Mouse (Mus musculus): ENCODE data around the gene Slc25a13.
A peak's percentile ranks its signal among the peaks of the same experiment; 100 is the strongest.

Slc25a13 gene

GRCm38 (mm10) chr6:6162993-6163623, 53.9 kb downstream of the Slc25a13 start:
- no peak for DNase-seq

- DNase-seq: no peak
Measured at GRCm38 (mm10) chr6:6162146-6162545, 54.8 kb downstream of the Slc25a13 start.

GRCm38 (mm10) chr6:6160645-6161426, 56.1 kb downstream of the Slc25a13 start:
- no peak for DNase-seq

- DNase-seq: no peak
Measured at GRCm38 (mm10) chr6:6159221-6159859, 57.6 kb downstream of the Slc25a13 start.

- no peak for DNase-seq
Measured at GRCm38 (mm10) chr6:6153426-6153825, 63.5 kb downstream of the Slc25a13 start.

GRCm38 (mm10) chr6:6150811-6151210, 66.2 kb downstream of the Slc25a13 start:
- no peak for DNase-seq

GRCm38 (mm10) chr6:6149751-6150150, 67.2 kb downstream of the Slc25a13 start:
- DNase-seq: peak in 1 of 2 experiments; percentile 32

GRCm38 (mm10) chr6:6149329-6149728, 67.6 kb downstream of the Slc25a13 start:
- no peak for DNase-seq

GRCm38 (mm10) chr6:6145412-6145811, 71.6 kb downstream of the Slc25a13 start:
- no peak for DNase-seq

GRCm38 (mm10) chr6:6143525-6143924, 73.4 kb downstream of the Slc25a13 start:
- peak; percentile 43 to 57 for DNase-seq

GRCm38 (mm10) chr6:6140370-6140769, 76.6 kb downstream of the Slc25a13 start:
- DNase-seq: no peak

GRCm38 (mm10) chr6:6139061-6139460, 77.9 kb downstream of the Slc25a13 start:
- no peak for DNase-seq

- DNase-seq: no peak
Measured at GRCm38 (mm10) chr6:6136812-6137211, 80.2 kb downstream of the Slc25a13 start.

- DNase-seq: peak in 1 of 2 experiments; percentile 12
Measured at GRCm38 (mm10) chr6:6134935-6135334, 82.0 kb downstream of the Slc25a13 start.

GRCm38 (mm10) chr6:6133556-6134050, 83.4 kb downstream of the Slc25a13 start:
- no peak for DNase-seq

- no peak for DNase-seq
Measured at GRCm38 (mm10) chr6:6132047-6132446, 84.9 kb downstream of the Slc25a13 start.

GRCm38 (mm10) chr6:6125620-6126019, 91.4 kb downstream of the Slc25a13 start:
- DNase-seq: no peak

GRCm38 (mm10) chr6:6121904-6122303, 95.1 kb downstream of the Slc25a13 start:
- no peak for DNase-seq

GRCm38 (mm10) chr6:6120841-6121240, 96.1 kb downstream of the Slc25a13 start:
- no peak for DNase-seq

- no peak for DNase-seq
Measured at GRCm38 (mm10) chr6:6115771-6116170, 101.2 kb downstream of the Slc25a13 start.

- no peak for DNase-seq
Measured at GRCm38 (mm10) chr6:6113776-6114175, 103.2 kb downstream of the Slc25a13 start.

- no peak for DNase-seq
Measured at GRCm38 (mm10) chr6:6112767-6113528, 104.0 kb downstream of the Slc25a13 start.

All from lung, adult 18-20 months (tissue).